Mouse (Mus musculus) bone marrow macrophage, adult 2 months (primary cell): Measurements from ENCODE around the gene Tubgcp4.

Experiments
- CTCF ChIP-seq: IDR thresholded peaks from 2 replicates; pipeline ENCODE4 v1.5.1; 2012; ENCODE audit warnings: low read depth, mild to moderate bottlenecking, low read length, moderate library complexity
- POLR2A ChIP-seq: IDR thresholded peaks from 2 replicates; pipeline ENCODE4 v1.6.1; 2012; ENCODE audit warnings: mild to moderate bottlenecking, low read depth, low read length, borderline replicate concordance

DNA sequence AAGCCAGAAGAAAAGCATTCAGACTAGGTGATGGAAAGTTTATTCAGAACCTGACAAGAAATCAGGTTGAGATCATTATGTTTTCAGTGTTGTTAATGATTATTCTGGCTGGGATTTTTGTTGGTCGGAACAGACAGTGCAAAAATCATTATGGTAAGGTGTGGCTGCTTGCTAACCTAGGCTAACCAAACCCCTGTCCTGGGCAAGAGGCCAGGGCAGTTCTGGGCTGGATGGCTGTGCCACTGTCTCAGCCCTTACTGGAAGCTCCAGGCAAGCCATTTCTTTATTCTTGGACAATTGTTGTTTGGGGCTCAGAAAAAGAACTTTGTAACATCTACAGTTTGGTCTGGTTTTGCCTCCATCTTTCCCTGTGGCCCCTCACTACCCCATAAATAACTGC, 42.9 kb upstream of the Tubgcp4 start:
- TF ChIP-seq POLR2A (no peak), CTCF (no peak)
